Mouse (Mus musculus): ENCODE measurements around the gene Mib2. TPM values are rescaled to one million over a fixed set of nuclear protein-coding genes. Genes with fewer than 3 reads are reported as not detected.

Gene Mib2
- total and polyA plus RNA-seq, 3 experiments = 19.0 to 66.5 (median 23.6) TPM

- peak overlapping the region; percentile 34 for H3K27ac ChIP-seq (ENCODE audit: insufficient read depth, low read depth)
- dilution Hi-C loops (cut with MboI; ENCODE audit: extremely low pct_ligation_motif_present, extremely low pct_unique_long_range_greater_than_20kb, low sequenced_read_pairs) = no loop called here
Observed at GRCm38 (mm10) chr4:155694482-155695401, 25.7 kb upstream of the Mib2 start.

GRCm38 (mm10) chr4:155694111-155694481 is 25.1 kb upstream of the Mib2 start, which contains the start of gene Fndc10:
Gene Fndc10, plus strand, starts transcription at chr4:155694342.
- no peaks in the 10 kb centered on the region for H3K36me3 ChIP-seq (replicated peaks in 1 of 2; ENCODE audit: control insufficient read depth in 1 of 2, insufficient read depth in 1 of 2, low read length in 1 of 2)
- H3K4me2 ChIP-seq (ENCODE audit: insufficient read depth, low read depth, poor library complexity, severe bottlenecking) = peak within 1 kb of the TSS; percentile 79
- dilution Hi-C loops (cut with MboI; ENCODE audit: extremely low pct_ligation_motif_present, extremely low pct_unique_long_range_greater_than_20kb, low sequenced_read_pairs) = no loop called here
- H3K79me2 ChIP-seq (replicated peaks; ENCODE audit: control insufficient read depth, extremely low read depth, insufficient read depth, poor library complexity, severe bottlenecking) = no peaks in the 10 kb centered on the region
- peaks cover 26% of the 10 kb centered on the region for H3K27me3 ChIP-seq (replicated peaks)
- DNase-seq (ENCODE audit: extremely low read depth) = no peak
- no peak for TF ChIP-seq SMC3 (IDR thresholded peaks at IDR 0.05; ENCODE audit: low read depth, low read length)
- no peak for TF ChIP-seq ELF1 (IDR thresholded peaks at IDR 0.05; ENCODE audit: low read depth, low read length)
- TF ChIP-seq MEF2A (IDR thresholded peaks at IDR 0.05; ENCODE audit: borderline replicate concordance, low read depth, low read length) = no peak
- TF ChIP-seq NRF1 (IDR thresholded peaks at IDR 0.05; ENCODE audit: low read depth, low read length) = no peak
- TF ChIP-seq E2F4 (IDR thresholded peaks at IDR 0.05; ENCODE audit: insufficient replicate concordance, low read depth, low read length) = no peak
- TF ChIP-seq TBP (conservative IDR thresholded peaks at IDR 0.05; ENCODE audit: low read depth, low read length) = no peak
- no peak; the same call in 1 of the 2 replicates for TF ChIP-seq POLR2A (IDR thresholded peaks at IDR 0.05; ENCODE audit: low read depth, low read length)
- peaks cover 24 to 44% of the 10 kb centered on the region in 2 experiments for H3K4me1 ChIP-seq (ENCODE audit: control insufficient read depth in 1 of 2, insufficient read depth in 2 of 2)
- H3K9ac ChIP-seq (ENCODE audit: insufficient read depth, low read depth) = peak within 1 kb of the TSS; percentile 53
- in situ Hi-C loops (cut with MboI; ENCODE audit: low pct_ligation_motif_present, low pct_unique_long_range_greater_than_20kb, low sequenced_read_pairs) = loop anchor here (10.0 kb wide), 1 partner anchor 209 kb away; no protein-coding TSS in a partner anchor
- peak within 1 kb of the TSS; percentile 55 to 69 (median 60) for H3K4me3 ChIP-seq (replicated peaks in 1 of 3; ENCODE audit: low read depth in 2 of 3, low read length in 2 of 3, poor library complexity in 1 of 3)
- H3K27ac ChIP-seq (ENCODE audit: insufficient read depth, low read depth) = peak within 1 kb of the TSS; percentile 34
- peaks cover 3% of the 10 kb centered on the region for H3K9me3 ChIP-seq (replicated peaks; ENCODE audit: low read length)

More at GRCm38 (mm10) chr4:155694482-155695401, 25.7 kb upstream of the Mib2 start:
- Histone ChIP-seq H3K4me1 (ENCODE audit: control insufficient read depth in 1 of 2, insufficient read depth in 2 of 2) (peaks cover 24 to 44% of the 10 kb centered on the region in 2 experiments), H3K9ac (ENCODE audit: insufficient read depth, low read depth) (peak overlapping the region; percentile 53), H3K4me3 (replicated peaks in 1 of 3; ENCODE audit: low read depth in 2 of 3, low read length in 2 of 3, poor library complexity in 1 of 3) (peak overlapping the region; percentile 55 to 69 (median 60)), H3K27me3 (replicated peaks) (peaks cover 26% of the 10 kb centered on the region), H3K79me2 (replicated peaks; ENCODE audit: control insufficient read depth, extremely low read depth, insufficient read depth, poor library complexity, severe bottlenecking) (no peaks in the 10 kb centered on the region), H3K9me3 (replicated peaks; ENCODE audit: low read length) (peaks cover 3% of the 10 kb centered on the region), H3K36me3 (replicated peaks in 1 of 2; ENCODE audit: control insufficient read depth in 1 of 2, insufficient read depth in 1 of 2, low read length in 1 of 2) (no peaks in the 10 kb centered on the region), H3K4me2 (ENCODE audit: insufficient read depth, low read depth, poor library complexity, severe bottlenecking) (peak overlapping the region; percentile 79)
- TF ChIP-seq MAX (IDR thresholded peaks at IDR 0.05; ENCODE audit: low read length) (peak; percentile 86), BHLHE40 (IDR thresholded peaks at IDR 0.05; ENCODE audit: low read depth, low read length) (peak; percentile 53), CHD1 (IDR thresholded peaks at IDR 0.05; ENCODE audit: low read depth, low read length) (no peak), MYC (IDR thresholded peaks at IDR 0.05; ENCODE audit: low read depth, low read length) (peak; percentile 72; the same call in 1 of the 2 replicates), USF1 (IDR thresholded peaks at IDR 0.05; ENCODE audit: low read depth, low read length) (no peak), CHD2 (IDR thresholded peaks at IDR 0.05; ENCODE audit: low read length) (no peak), MXI1 (IDR thresholded peaks at IDR 0.05; ENCODE audit: low read depth, low read length) (peak; percentile 50), HCFC1 (IDR thresholded peaks at IDR 0.05; ENCODE audit: low read depth, low read length) (0 out of 2 replicates have a peak, but pooled peaks have one; percentile 16), POLR2A (IDR thresholded peaks at IDR 0.05; ENCODE audit: low read depth, low read length) (no peak), SIN3A (IDR thresholded peaks at IDR 0.05; ENCODE audit: low read length) (peak; percentile 45; the same call in 1 of the 2 replicates), NRF1 (IDR thresholded peaks at IDR 0.05; ENCODE audit: low read depth, low read length) (peak; percentile 81), UBTF (IDR thresholded peaks at IDR 0.05; ENCODE audit: low read depth, low read length) (peak; percentile 69; the same call in 1 of the 2 replicates), MAZ (IDR thresholded peaks at IDR 0.05; ENCODE audit: low read depth, low read length) (no peak), RAD21 (IDR thresholded peaks at IDR 0.05; ENCODE audit: low read depth, low read length) (no peak)
- no peak for DNase-seq (ENCODE audit: extremely low read depth)
- in situ Hi-C loops (cut with MboI; ENCODE audit: low pct_ligation_motif_present, low pct_unique_long_range_greater_than_20kb, low sequenced_read_pairs) = loop anchor here (10.0 kb wide), 1 partner anchor 210 kb away; no protein-coding TSS in a partner anchor

All from CH12.LX (cell line).